Mouse (Mus musculus): ENCODE data around the gene Tmem181a.
A peak's percentile ranks its signal among the peaks of the same experiment; 100 is the strongest.
"Not testable (repeated sequence)": the region's sequence is repeated elsewhere in the genome, so short reads cannot be mapped to it uniquely, and the experiment has no call there.

Gene Tmem181a

GRCm38 (mm10) chr17:6305656-6306270 is 49.1 kb downstream of the Tmem181a start:
- not testable (repeated sequence) for DNase-seq (ENCODE audit: low read depth)

GRCm38 (mm10) chr17:6306503-6306902 is 49.8 kb downstream of the Tmem181a start:
- DNase-seq (ENCODE audit: low read depth), result not testable (repeated sequence)

DNA sequence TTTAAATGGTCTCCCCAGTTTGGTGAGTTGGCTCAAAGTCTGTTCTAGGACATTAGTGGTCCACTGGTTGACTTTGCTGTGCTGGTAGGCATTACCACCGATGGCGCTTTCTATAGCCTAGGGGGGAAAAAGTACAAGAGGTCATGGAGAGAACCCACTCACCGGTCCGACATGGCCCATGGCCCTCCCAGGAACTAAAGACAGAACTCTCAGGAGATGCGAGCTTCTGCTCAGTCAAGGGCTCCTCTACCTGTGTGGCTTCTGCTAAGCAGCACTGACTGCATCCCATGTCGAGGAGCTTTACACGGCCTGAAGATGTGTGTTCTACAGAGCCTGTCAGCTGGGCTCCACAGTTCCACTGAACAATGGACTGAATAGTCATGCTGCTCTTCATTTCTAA is 55.1 kb downstream of the Tmem181a start:
- not testable (repeated sequence) for DNase-seq (ENCODE audit: low read depth)

DNA sequence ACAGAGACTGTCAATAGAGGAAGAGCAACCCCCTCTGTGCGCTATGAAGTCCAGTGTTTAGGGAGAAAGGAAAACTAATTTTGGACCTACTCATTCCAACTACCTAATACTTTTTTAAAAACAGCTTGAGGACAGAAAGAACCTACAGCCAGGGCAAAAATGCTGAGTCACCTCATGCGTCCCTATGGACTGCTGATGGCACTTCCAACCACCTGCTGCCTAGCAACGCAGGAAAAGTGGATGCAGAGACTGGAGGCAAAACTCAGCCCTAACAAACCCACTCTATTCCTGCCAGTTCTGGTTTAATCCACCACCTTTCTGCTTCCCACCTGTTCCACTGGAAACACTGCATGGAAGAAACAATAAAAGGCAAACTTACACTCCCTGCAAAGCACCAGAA is 56.1 kb downstream of the Tmem181a start:
- not testable (repeated sequence) for DNase-seq (ENCODE audit: low read depth)

DNA sequence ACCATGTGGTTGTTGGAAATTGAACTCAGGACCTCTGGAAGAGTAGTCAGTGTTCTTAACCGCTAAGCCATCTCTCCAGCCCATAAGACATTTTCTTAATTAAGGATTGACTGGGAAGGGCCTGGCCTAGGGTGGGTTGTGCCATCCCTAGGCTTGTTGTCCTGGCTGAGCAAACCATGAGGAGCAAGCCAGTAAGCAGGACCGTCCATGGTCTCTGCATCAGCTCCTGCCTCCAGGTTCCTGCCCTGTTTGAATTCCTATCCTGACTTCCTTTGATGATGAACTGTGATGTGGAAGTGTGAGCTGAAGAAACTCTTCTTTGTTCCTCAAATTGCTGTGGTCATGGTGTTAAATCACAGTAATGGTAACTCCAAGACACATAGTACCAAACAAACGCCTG is 57.8 kb downstream of the Tmem181a start:
- not testable (repeated sequence) for DNase-seq (ENCODE audit: low read depth)

- not testable (repeated sequence) for DNase-seq (ENCODE audit: low read depth)
Measured at GRCm38 (mm10) chr17:6315706-6316105, 59.0 kb downstream of the Tmem181a start.

- DNase-seq (ENCODE audit: low read depth), result peak; percentile 47
Measured at GRCm38 (mm10) chr17:6316379-6317126, 59.9 kb downstream of the Tmem181a start.

GRCm38 (mm10) chr17:6317339-6317985 is 60.8 kb downstream of the Tmem181a start, which contains the start of gene Dynlt1a:
Gene Dynlt1a, minus strand, starts transcription at chr17:6317500.
- peak; percentile 91 for DNase-seq (ENCODE audit: low read depth)

- DNase-seq (ENCODE audit: low read depth), result not testable (repeated sequence)
Measured at GRCm38 (mm10) chr17:6321081-6321777, 64.6 kb downstream of the Tmem181a start.

DNA sequence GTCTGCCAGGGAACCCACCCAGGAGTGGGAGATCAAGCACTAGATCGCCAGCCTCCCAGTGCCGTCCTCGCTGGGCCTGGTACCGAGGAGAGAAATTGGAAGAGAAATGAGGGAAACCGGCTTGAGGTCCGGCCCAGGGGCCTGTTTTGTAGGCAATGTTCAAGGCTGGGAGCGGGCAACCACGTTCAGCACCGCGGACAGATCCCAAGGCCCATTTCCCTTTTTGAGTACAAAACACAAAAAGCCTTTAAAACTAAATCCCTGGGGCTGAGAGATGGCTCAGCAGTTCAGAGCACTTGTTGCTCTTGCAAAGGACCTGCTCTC is 65.1 kb downstream of the Tmem181a start:
- DNase-seq (ENCODE audit: low read depth), result not testable (repeated sequence)

- DNase-seq (ENCODE audit: low read depth), result not testable (repeated sequence)
Measured at GRCm38 (mm10) chr17:6325021-6325420, 68.4 kb downstream of the Tmem181a start.

GRCm38 (mm10) chr17:6325543-6325942 is 68.9 kb downstream of the Tmem181a start:
- DNase-seq (ENCODE audit: low read depth), result not testable (repeated sequence)

- not testable (repeated sequence) for DNase-seq (ENCODE audit: low read depth)
Measured at GRCm38 (mm10) chr17:6327554-6327953, 70.9 kb downstream of the Tmem181a start.

DNA sequence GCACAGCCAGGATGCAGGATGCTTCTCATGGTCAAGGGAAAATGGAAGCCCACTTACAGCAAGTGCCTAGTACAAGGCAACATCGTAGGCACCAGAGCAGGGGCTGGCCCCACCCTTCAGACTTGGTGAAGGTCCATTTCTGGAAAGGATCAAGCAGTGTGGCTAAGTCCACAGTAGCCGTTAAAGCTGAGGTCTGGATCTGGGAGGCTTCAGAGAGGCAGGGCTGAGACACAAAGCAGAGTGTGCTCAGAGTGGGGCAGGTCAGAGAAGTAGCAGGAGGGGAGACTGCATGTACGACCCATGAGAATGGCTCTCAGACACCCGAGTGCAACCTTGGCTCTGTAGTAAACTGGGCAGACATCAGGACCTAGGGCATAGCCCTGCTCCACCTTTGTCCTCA is 72.3 kb downstream of the Tmem181a start:
- DNase-seq (ENCODE audit: low read depth), result not testable (repeated sequence)

DNA sequence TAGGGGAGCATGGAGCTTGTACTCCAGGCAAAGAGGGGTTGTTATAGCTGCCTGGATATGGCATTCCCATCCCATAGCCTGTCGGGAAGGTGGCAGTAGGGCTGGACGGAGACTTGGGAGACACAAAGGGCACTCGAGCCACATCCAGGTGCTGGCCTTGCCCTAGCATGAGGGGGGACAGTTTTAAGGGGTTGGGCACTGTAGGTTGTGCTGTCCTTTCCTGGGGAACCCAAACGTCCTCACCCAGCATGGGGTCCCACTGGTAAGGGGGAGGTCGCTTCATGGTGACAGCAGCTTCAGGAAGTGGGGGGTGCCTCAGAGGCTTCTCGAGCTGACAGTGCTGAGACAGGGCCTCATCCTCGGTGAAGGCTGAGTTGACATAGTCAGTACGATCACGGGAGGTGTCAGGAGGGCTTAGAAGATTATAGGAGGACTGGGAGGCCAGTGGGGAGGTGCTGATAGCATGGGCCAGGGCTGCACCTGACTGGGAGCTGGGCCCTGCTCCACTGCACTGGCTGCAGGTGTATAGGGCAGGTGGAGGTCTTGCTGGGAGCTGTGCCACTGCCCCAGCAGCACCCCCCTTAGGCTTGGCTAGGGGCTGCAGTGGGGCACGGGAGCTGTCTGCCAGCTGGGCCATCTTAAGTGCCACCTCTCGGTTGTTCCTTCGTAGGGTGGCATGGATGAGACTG is 86.1 kb downstream of the Tmem181a start:
- not testable (repeated sequence) for DNase-seq (ENCODE audit: low read depth)

GRCm38 (mm10) chr17:6355256-6355655 is 98.6 kb downstream of the Tmem181a start:
- DNase-seq (ENCODE audit: low read depth), result not testable (repeated sequence)
